In genomic region chr10:84611664-84612063, GRCm38 (mm10) we compare ENCODE assay signal across 13 mouse cellular contexts.
"Had no signal": no experiment of that assay in that cellular context is flagged by ENCODE, and none has a peak within 500 bp of the region (broad histone marks: within the 10 kb centered on the region; RNA-seq: fewer than 3 reads in every experiment).

No protein-coding gene starts in this region.

- H3K9ac ChIP-seq: kidney, embryonic 15.5 days; limb, embryonic 13.5 days; liver, embryonic 14.5 days; midbrain, embryonic 12.5 days; neural tube, embryonic 13.5 days; stomach, embryonic 15.5 days had no signal

- H3K4me2 ChIP-seq: kidney, embryonic 15.5 days; limb, embryonic 13.5 days; midbrain, embryonic 12.5 days; neural tube, embryonic 13.5 days; stomach, embryonic 15.5 days had no signal

- H3K4me3 ChIP-seq: kidney, embryonic 15.5 days; limb, embryonic 13.5 days; midbrain, embryonic 12.5 days; neural tube, embryonic 13.5 days; stomach, embryonic 15.5 days had no signal

- H3K9me3 ChIP-seq: kidney, embryonic 15.5 days; limb, embryonic 13.5 days; midbrain, embryonic 12.5 days; neural tube, embryonic 13.5 days; stomach, embryonic 15.5 days had no signal

- H3K36me3 ChIP-seq: kidney, embryonic 15.5 days; limb, embryonic 13.5 days; midbrain, embryonic 12.5 days; stomach, embryonic 15.5 days had no signal

- H3K27ac ChIP-seq: kidney, embryonic 15.5 days; limb, embryonic 13.5 days; liver, embryonic 14.5 days; midbrain, embryonic 12.5 days; neural tube, embryonic 13.5 days; stomach, embryonic 15.5 days had no signal

- DNase-seq: kidney, postnatal 14 days; left cerebral cortex, postnatal 4 days; lung, adult 2 months; retina, postnatal 1 day; thymus, adult 2 months; thymus, postnatal 25 days had no signal

- H3K27me3 ChIP-seq: kidney, embryonic 15.5 days; limb, embryonic 13.5 days; midbrain, embryonic 12.5 days; neural tube, embryonic 13.5 days; stomach, embryonic 15.5 days had no signal

- H3K4me1 ChIP-seq: kidney, embryonic 15.5 days; neural tube, embryonic 13.5 days; stomach, embryonic 15.5 days had no signal

- ATAC-seq: midbrain, embryonic 16.5 days had no signal
